Mouse (Mus musculus) stomach, postnatal 0 days (tissue): ENCODE measurements around the gene Smoc2. TPM values are rescaled to one million over a fixed set of nuclear protein-coding genes. Genes with fewer than 3 reads are reported as not detected.

Source experiments
- ATAC-seq: fragments of 200-750 bp; cut with Nextera tagmentation; 2 replicates; pipeline ENCODE4 v1.8.0; 2017; ENCODE audit not compliant: low FRiP score, low TSS enrichment
- DNase-seq: peaks from one replicate; pipeline ENCODE4 v3.0.0-alpha.2; 2016; ENCODE audit warnings: low spot score
- H3K27ac ChIP-seq: fragments of 300-500 bp; sonication (generic); replicated peaks from 2 replicates; pipeline ENCODE4 v1.5.1; 2014; ENCODE audit warnings: mild to moderate bottlenecking, control low read depth
- H3K27me3 ChIP-seq: fragments of 300-500 bp; sonication (generic); 2 replicates; pipeline ENCODE4 v1.6.1; 2014; ENCODE audit warnings: low read length; ENCODE audit not compliant: control insufficient read depth, insufficient read depth
- H3K36me3 ChIP-seq: fragments of 300-500 bp; sonication (generic); 2 replicates; pipeline ENCODE4 v1.6.1; 2014; ENCODE audit warnings: low read length, mixed read lengths; ENCODE audit not compliant: control insufficient read depth, insufficient read depth
- H3K4me1 ChIP-seq: fragments of 300-500 bp; sonication (generic); replicated peaks from 2 replicates; pipeline ENCODE4 v1.6.1; 2014; ENCODE audit warnings: antibody characterized with exemption; ENCODE audit not compliant: control insufficient read depth, insufficient read depth
- H3K4me2 ChIP-seq: fragments of 300-500 bp; sonication (generic); replicated peaks from 2 replicates; pipeline ENCODE4 v1.6.1; 2014; ENCODE audit warnings: low read depth, mild to moderate bottlenecking, control low read depth, moderate library complexity
- H3K4me3 ChIP-seq: fragments of 300-500 bp; sonication (generic); 2 replicates; pipeline ENCODE4 v1.5.1; 2014; ENCODE audit warnings: low read depth, low read length, control low read depth
- H3K9ac ChIP-seq: fragments of 300-500 bp; sonication (generic); 2 replicates; pipeline ENCODE4 v1.6.1; 2014; ENCODE audit warnings: mild to moderate bottlenecking, low read length, control low read depth, mixed read lengths
- H3K9me3 ChIP-seq: fragments of 300-500 bp; sonication (generic); 2 replicates; pipeline ENCODE4 v1.6.1; 2016; ENCODE audit warnings: low read length; ENCODE audit not compliant: control insufficient read depth
- CTCF ChIP-seq: IDR thresholded peaks from 2 replicates; pipeline ENCODE4 v1.5.1; 2016; ENCODE audit warnings: antibody characterized with exemption, low read depth, mild to moderate bottlenecking, moderate library complexity
- EP300 ChIP-seq: optimal IDR thresholded peaks from 2 replicates; pipeline ENCODE3; 2016; ENCODE audit warnings: antibody characterized with exemption
- WGBS: fragments of 180-500 bp; shearing (Covaris S2); extraction: QIAGEN DNeasy Blood & Tissue Kit; methylation state at CpG from one replicate; pipeline ENCODE4 v1.1.7; 2014; 5-methylcytosine and 5-hydroxymethylcytosine counted together
- polyA plus RNA-seq: library from polyadenylated mRNA; unstranded; fragments of >200 nt; fragmentation: Nextera tagmentation; extraction: Ambion mirVana; gene quantifications from 2 replicates; pipeline ENCODE4 v1.2.1, GENCODE M21; 2015

Smoc2 gene
- polyA plus RNA-seq, 1 experiment from 2014 or later = 59.2 TPM

GRCm38 (mm10) chr17:14447275-14447674 is 168.0 kb downstream of the Smoc2 start:
- H3K9ac ChIP-seq = no peak overlapping the region
- H3K4me2 ChIP-seq = no peak overlapping the region
- H3K9me3 ChIP-seq = no peaks in the 10 kb centered on the region
- no peaks in the 10 kb centered on the region for H3K4me1 ChIP-seq
- DNase-seq (no peak), ATAC-seq (no peak)
- TF ChIP-seq CTCF (no peak), EP300 (no peak)
- H3K27ac ChIP-seq = no peak overlapping the region
- WGBS = 45% methylated on average over 5 of the region's 5 CpGs
- H3K27me3 ChIP-seq = no peaks in the 10 kb centered on the region
- no peaks in the 10 kb centered on the region for H3K36me3 ChIP-seq
- no peak overlapping the region for H3K4me3 ChIP-seq

Other genes starting within 250 kb of the Smoc2 start
- not detected in 2 replicates for gene Gm7358, start 220.0 kb upstream of the Smoc2 start, polyA plus RNA-seq
- 1.6 and 1.8 TPM in 2 replicates for gene Dact2, start 75.2 kb upstream of the Smoc2 start, polyA plus RNA-seq